Mouse (Mus musculus) fat pad, adult 2 months (tissue): ENCODE results near the gene Brpf1.
A peak's percentile ranks its signal among the peaks of the same experiment; 100 is the strongest.
"Not testable (repeated sequence)": the region's sequence is repeated elsewhere in the genome, so short reads cannot be mapped to it uniquely, and the experiment has no call there.

Experiments
- DNase-seq: peaks from one replicate; pipeline ENCODE4 v3.0.0-alpha.2; 2011; ENCODE audit warnings: low read depth, low spot score; ENCODE audit errors: extremely low read depth

Brpf1 gene

DNA sequence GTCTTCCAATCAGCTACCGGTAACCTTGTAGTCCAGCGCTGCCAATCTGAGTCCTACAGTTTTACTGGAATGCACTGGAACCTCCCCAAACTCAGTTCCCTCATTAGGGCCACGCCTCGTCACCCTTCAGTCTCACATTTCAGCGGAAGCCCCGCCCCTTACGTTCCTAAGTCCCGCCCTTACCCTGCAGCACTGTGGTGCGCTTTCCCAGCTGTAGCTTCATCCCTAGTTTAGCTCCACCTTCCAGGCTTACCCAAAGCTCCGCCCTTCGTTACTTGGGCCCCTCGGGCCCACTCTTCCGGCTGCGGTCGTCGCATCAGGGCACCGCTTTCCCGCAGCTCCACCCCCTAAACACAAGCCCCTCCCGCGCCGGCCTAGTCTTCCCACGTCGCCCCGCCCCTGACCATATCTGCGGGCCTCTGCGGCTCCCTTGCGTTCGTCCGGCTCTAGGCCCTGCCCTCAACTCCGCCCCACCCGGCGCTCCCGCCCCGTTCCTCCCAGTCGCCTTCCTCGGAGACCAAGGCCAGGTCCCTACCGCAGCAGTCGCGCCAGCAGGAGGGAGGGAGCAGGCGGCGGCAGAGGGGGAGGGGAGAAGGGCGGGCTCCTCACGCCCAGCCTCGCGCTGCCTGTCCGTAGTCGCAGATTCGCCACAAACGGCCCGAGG lies 483 bp upstream of the Brpf1 start:
- peak; percentile 92 for DNase-seq

DNA sequence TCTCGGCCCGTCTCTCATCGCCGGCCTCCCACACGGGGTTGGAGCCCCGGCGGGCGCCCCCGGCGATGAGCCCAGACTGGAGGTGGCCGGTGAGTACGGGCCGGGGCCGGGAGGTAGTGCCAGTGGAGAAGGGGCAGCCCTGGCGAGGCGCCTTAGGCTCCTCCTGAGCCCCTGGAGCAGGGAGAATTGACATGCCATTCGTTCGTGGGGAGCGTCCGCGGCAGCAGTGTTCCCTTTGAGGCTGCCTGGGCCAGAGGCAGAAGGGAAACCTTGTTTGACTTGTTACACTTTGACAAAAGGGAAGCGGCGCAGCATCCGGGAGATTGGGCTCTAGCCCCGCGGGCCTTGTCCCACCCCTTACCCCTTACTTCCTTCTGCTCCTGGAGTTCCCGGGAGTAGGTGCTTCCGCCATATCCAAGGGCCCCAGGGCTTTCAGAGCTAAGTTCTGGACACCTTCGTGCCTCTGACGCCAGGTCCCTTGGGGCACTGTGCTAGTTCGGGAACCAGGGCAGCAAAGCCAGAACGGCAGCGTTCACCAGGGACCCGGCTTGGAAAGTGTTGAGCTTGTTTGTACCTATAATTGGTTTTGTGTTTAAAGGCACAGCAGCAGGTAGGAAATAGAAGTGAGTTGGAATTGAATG lies 664 bp downstream of the Brpf1 start:
- no peak for DNase-seq

DNA sequence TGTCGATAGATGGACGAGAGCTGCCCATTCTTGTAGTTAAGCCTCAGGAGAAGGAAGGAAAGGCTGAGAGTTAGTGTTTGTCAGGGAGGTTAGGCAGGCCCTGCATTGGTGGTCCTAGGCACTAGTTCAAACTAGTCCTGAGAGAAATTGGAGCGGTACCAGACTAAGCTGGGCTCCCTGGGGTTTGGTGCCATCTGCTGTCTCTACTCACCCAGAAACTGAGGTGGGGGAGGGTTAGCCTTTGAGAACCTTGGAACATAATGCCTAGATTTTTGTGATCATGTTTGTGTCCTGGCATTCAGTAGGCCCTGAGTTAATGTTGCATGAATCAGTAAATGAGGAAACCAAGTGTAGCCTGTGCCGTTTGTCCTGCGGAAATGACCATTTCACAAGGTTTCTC lies 1.2 kb downstream of the Brpf1 start:
- DNase-seq = no peak

DNA sequence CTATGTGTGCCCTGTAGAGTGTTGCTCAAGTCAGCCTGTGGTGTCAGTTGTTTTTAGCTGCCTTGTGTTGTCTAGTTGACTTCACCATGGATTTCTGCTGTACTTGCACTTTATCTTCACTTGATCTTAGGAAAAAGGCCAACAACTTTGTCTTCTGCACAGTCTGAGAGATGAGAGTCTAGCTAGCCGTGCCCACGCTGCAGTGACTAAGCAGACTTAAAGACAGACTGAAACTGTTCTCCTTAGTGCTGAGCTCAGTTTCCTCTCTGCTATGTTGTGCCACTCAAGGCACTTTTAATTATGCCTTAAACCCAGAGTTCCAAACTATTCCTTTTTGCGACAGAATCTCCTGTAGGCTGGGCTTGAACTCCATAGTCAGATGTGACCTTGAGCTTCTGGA lies 9.0 kb downstream of the Brpf1 start:
- no peak for DNase-seq

DNA sequence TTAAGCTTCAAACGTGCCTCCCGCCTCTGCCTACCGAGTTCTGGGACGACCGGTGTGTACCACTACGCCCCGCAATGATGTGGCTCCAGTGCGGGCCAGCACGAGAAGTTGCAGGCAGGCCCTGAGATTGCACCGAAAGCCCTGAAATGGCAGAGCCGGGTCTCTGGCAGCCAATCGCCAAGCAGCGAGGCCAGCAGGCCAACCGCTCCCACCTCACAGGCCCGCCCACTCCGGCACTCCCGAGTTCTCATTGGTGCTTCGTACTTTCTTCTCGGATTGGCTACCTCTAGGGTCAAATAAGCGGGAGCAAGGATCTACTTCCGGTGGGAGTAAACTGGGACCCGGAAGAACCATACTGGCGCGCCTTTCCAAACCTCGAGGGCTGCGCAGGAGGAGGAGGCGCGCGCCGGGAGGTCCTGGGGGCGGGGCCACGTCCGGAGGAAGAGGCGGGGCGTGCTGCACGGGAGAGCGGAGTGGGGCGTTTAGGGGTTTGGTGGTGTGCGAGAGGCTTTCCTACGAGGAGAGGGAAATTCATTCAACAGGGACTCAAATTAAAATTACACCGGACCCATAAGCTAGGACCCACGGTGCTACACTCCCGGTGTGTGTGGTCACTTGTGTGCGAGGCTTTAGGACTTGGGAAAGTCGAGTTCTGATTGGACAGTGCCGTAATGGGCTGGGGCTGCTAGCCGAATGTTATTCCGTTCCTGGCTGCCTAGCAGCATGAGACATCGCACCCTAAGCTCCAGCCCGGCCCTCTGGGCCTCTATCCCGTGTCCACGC lies 19.8 kb downstream of the Brpf1 start, which contains the start of gene Ogg1:
Gene Ogg1 (plus strand): TSS at position 440 of the 783 bp plus-strand sequence.
- DNase-seq = peak; percentile 92

DNA sequence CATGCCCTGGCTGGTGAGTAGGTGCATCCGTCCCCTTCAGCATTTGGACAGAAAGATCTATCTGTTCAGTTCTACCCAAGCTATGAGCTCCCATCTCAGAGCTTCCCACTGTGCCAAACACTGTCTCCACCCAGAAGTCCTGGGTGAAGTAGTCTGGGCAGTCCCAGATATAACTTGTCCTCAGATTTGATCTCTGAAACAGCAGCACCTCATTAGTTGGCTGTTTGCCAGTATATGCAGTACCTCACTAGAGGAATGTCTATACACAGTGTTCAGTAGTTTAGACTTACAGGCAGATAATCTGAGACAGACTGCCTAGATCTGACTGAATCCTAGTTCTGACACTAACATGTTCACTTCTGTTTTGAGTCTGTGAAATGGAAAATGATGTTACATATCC lies 22.5 kb downstream of the Brpf1 start:
- DNase-seq = no peak

DNA sequence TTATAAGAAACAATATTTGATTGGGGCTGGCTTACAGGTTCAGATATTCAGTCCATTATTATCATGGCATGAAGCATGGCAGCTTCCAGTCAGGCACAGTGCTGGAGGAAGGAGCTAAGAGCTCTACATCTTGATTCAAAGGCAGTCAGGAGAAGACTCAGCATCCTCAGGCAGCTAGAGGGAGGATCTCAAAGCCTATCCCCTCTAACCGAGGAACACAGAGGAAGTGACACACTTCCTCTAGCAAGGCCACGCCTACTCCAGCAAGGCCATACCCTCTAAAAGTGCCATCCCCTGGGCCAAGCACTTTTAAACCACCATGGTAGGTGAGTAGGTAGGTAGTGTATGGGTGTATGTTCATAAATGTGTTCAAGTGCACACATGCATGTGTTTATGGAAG lies 23.6 kb downstream of the Brpf1 start:
- no peak for DNase-seq

DNA sequence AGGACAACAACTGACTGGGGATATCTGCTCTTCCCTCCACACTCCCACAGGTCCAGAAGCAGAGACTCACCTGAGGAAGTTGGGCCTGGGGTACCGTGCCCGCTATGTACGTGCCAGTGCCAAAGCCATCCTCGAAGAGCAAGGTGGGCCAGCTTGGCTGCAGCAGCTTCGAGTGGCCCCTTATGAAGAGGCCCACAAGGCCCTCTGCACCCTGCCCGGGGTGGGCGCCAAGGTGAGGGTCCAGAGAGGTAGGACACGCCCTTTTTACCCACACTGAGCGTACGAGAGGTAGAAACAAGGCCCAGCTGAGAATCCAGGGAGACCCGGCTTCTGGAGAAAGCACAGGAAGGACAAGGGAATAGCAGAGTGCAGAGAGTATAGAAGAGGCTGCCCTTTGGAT lies 24.8 kb downstream of the Brpf1 start:
- DNase-seq = no peak

DNA sequence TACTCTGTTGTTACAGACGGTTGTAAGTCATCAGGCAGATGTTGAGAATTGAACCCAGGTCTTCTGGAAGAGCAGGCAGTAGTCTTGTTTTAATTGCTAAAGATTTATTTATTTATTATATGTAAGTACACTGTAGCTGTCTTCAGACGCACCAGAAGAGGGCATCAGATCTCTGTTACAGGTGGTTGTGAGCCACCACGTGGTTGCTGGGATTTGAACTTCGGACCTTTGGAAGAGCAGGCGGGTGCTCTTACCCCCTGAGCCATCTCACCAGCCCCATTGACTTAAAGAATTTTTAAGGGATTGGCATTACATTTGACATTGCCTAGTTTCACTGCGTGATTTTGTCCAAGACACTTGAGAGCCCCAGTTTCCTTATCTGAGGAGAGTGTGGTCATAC lies 25.8 kb downstream of the Brpf1 start:
- not testable (repeated sequence) for DNase-seq

DNA sequence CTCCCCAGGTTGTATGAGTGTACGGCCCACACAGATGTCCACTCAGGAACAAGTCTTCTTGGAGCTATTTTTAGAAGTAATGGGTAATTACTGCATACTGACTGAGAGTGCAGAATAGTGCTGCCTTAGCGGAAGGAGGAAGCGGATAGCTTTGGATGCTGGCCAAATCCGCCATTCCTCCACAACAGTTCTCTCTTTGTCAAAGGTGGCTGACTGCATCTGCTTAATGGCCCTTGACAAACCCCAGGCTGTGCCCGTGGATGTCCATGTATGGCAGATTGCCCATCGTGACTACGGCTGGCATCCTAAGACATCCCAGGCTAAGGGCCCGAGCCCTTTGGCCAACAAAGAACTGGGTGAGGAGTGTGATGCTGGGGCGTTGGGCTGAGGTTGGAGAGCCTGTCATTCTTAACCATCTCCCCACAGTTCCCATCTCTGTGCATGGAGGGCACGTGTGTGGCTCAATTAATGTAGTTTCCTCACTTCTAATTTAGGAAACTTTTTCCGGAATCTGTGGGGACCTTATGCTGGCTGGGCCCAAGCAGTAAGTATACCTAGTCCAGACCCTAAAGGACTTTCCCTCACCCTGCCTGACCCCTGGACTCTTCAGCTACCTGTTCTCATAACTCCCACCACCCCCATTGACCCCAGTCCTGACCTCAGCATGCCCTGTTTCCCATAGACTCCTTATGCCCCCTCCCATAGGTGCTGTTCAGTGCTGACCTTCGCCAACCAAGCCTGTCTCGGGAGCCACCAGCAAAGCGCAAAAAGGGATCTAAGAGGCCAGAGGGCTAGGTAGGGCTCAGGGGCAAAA lies 26.4 kb downstream of the Brpf1 start:
- no peak for DNase-seq

DNA sequence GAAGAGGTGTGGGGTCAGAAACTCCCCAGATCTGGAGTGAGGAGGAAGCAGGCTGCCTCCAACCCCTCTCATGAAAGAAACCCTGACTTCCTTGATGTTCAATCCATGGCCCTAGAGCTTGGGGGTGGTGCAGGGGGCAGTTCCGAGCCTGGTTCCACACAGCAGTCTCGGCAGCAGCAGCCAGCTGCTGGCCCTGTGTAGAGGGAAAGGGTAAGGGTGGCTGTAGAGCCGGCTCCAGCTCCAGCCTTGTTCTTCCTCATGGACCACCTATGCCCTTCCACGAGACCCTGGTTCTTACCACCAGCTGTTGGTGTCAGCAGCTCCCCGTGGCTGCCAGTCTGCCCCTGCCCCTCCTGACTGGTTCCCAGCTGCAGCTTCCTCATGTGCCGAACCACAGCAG lies 27.3 kb downstream of the Brpf1 start:
- DNase-seq = no peak

DNA sequence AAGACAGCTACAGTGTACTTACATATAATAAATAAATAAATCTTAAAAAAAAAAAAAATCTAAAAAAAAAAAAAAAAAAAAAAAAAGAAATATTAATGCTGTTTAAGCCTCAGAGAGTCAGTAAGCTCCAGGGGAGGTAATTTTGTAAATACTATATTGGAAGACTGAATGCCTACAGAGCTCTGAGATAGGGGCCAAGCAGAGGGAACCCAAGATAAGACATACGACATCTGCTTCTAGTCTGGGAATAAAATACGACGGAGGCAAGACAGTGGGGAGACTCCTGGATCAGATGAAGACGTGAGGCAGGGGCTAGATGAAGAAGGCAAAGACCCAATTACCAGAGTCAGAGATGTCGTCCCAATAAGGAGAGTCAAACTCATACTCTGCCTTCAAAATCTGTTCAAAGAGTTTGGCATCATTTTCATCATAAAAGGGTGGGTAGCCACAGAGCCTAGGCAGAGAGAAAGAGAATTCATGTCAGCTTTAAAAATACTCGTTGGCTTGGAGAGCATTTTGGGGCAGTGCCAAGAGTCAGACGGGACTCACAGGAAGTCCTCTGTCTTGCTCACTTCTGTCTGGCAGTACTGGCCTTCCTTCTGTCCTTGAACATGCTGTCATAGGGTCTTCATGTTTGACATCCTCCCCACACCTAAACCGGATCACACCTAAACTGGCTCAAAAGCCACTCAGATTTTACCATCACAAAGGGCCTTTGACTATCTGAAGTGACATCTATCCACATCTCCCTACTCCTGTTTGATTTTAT lies 30.1 kb downstream of the Brpf1 start:
- DNase-seq = no peak

DNA sequence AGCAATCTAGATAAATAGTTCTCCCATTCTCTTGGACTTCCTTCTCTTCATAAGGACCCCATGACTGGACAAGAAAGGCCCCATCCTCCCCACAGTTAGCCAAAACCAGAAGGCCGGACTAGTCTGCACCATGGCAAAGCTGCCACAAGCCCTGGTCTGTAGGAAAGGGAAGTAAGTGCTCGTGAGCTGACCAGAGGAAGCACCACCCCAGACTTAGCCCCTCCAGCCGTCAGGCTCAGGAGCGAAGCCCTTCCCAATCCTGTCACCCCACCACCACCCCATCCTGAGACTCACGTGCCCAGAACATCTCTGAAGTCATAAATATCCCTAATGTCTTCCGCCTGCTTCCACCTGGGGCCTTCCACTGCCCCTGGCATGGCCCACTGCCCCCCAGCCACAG lies 34.6 kb downstream of the Brpf1 start:
- no peak for DNase-seq

DNA sequence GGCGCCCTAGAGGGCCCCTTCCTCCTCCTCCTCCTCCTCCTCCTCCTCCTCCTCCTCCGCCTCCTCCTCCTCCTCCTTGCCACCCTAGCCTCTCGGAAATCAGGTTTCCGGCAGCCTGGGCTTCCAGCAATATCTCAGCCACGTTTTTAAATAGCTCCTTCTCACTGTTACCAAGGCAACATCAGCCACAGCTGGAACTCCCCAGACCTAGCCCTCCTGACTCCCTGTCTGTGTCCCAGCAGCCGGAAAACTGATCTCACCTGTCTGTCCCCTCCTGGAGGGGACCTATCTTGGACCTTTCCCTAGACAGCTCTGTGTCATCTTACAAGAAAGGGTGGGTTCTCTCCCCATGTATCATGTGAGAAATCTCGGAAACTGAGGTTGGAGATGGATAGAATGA lies 35.4 kb downstream of the Brpf1 start:
- no peak for DNase-seq

DNA sequence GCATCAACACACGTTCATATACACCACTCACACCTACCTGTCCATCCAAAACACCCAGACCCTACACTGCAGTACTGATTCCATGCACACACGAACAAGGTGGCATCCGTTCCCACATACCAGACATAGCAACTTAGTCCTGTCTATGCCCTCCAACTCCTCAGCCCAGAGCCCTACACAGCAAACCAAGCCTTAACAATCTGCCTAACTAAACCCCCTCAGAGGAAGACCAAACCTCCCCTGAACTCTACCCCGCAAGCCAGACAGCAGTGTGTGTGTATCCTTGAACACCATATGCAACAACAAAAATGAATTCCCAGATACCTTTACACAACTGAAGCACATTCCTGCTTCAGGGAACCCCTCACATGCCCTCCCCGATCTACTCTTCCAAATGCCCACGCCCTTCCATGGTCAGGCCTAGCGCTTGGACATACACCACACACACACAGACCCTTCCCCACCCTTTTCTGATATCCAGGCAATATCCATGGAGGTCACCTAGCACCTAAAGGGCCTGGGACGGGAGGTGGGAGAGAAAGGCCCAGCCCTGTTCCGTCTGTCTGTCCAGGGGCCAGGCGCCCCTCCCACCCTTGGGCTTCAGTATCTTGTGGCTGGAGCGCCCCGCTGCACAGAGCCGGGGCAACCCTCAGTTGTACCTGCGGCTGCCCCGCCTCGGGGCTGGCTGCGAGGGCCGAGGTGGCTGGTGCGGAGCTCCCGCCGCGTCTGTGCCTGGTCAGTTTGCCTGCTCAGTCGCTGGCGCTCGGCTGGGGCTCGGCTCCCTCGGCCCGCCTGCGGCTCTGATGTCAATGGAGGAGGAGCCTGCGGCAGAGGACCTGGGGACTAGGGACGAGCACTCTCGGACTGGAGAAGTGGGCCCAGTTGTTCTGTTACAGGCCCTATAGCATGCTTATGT lies 36.5 kb downstream of the Brpf1 start, which contains the start of gene Camk1:
Gene Camk1 (minus strand): TSS at position 808 of the 916 bp plus-strand sequence.
- no peak for DNase-seq

DNA sequence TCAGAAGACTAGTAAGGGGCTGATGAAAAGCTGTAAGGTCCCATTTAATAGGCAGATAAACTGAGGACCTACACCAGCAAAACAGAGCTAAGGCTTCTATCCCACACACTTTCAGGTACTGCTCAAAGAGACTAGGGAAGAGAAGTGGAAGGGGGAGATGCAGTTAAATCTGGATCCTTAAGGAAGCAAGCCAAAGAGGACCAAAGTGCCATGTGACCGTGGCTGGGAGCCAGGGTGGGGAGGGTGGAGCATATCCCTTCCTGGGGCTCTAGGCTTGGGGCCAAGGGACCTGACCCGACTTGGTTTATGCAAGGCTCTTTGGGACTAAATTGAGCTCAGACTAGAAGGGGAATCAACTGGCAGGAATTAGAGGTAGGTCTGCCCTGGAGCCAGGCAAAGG lies 37.4 kb downstream of the Brpf1 start:
- DNase-seq = no peak

DNA sequence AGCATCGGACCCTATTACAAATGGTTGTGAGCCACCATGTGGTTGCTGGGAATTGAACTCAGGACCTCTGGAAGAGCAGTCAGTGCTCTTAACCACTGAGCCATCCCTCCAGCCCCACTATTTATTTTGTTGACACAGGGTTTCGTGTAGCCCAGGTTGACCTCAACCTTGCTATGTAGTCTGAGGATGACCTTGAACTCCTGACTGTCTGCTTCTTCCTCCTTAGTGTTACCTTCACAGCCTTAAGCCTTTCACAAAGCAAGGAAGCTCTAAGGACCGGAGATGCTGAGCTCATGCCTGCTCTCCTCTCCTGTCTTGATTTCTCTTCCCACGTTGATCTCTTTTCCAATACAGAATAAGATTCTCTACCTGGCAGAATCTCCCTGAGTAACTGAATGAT lies 40.0 kb downstream of the Brpf1 start:
- no peak for DNase-seq

DNA sequence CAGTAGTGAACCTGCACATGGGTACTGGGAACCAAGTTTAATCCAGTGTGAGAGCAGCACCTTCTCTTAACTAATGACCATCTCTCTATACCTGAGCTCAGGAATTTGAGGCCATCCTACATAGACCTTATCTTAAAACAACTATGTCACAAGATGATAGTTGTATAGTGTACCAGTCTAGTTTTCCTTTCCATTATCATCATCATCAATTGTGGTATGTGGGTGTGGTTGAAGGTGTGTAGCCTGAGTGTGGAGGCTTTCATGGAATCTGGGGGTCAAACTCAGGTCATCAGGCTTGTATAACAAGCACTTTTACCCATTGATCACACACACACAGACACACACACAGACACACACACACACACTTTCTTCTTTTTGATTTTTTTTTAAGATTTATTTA lies 43.6 kb downstream of the Brpf1 start:
- no peak for DNase-seq

DNA sequence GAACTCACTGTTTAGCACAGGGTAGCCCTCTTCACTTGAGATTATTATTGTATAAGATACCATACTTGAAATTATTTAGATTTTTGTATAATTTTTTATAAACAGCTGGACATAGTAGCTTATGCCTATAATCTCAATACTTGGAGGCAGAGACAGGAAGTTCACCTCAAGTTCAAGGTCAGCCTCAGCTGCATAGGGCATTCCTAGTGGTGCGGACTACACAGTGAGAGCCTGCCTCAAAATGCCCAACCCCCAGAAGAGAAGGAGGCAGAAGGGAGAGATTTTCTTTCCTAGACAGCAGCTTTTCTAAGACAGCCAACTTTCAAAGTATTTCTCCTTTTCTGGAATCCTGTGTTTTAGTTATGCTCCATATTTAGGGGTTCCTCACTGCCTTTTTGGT lies 44.2 kb downstream of the Brpf1 start:
- no peak for DNase-seq
